Mouse (Mus musculus) brain, embryonic 14.5 days (tissue): ENCODE measurements at regions not wholly inside any gene's neighbourhood (a gene's known extent, or its start where the extent isn't known, plus 50 kb on each side); places are given as distances from the start of the nearest gene placed in this dataset.

Experiments
- CTCF ChIP-seq: fragments of 200-500 bp; IDR thresholded peaks from 2 replicates; pipeline ENCODE4 v1.5.1; 2012; ENCODE audit warnings: inconsistent platforms, mild to moderate bottlenecking, moderate library complexity, borderline replicate concordance; ENCODE audit not compliant: insufficient read depth, insufficient read length; ENCODE audit errors: extremely low read depth
- POLR2A ChIP-seq: fragments of 200-500 bp; IDR thresholded peaks from 2 replicates; pipeline ENCODE4 v1.6.1; 2012; ENCODE audit warnings: mild to moderate bottlenecking, inconsistent platforms, borderline replicate concordance; ENCODE audit not compliant: poor library complexity, insufficient read depth, insufficient read length, severe bottlenecking; ENCODE audit errors: extremely low read depth

GRCm38 (mm10) chr10:51175993-51176577 lies 281.5 kb downstream of the Sim1 start:
- TF ChIP-seq CTCF (no peak), POLR2A (no peak)
